Mouse (Mus musculus) splenic B cell, adult 2 months (primary cell): ENCODE measurements around the gene S100a5.
A peak's percentile ranks its signal among the peaks of the same experiment; 100 is the strongest.

Source experiments
- DNase-seq: peaks from one replicate; pipeline ENCODE4 v3.0.0-alpha.2; 2011; ENCODE audit warnings: low read depth, low spot score
- H3K27me3 ChIP-seq: 2 replicates; pipeline ENCODE4 v1.6.1; 2012; ENCODE audit warnings: mild to moderate bottlenecking, low read length, moderate library complexity, mixed read lengths; ENCODE audit not compliant: control insufficient read depth, poor library complexity, insufficient read depth, severe bottlenecking
- H3K36me3 ChIP-seq: 2 replicates; pipeline ENCODE4 v1.6.1; 2012; ENCODE audit warnings: mild to moderate bottlenecking, low read length, moderate library complexity, mixed read lengths; ENCODE audit not compliant: control insufficient read depth, poor library complexity, insufficient read depth, severe bottlenecking

Gene S100a5

DNA sequence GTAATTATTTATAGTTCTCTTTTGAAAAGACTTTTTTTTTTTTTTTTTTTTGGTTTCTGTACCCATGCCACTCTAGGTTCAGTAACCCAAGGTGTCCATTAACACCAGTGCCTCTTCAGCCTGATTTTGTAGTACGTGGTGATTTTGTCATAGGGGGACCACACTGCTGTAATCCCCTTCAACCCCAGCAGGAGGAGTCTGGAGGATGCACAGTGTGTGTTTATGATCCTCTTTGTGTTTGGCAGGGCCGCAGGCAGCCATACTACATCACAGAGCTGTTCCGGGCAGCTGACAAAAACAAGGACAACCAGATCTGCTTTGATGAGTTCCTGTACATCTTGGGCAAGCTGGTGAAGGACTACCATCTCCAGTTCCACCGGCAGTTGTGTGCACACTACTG lies 49.1 kb downstream of the S100a5 start:
- Histone ChIP-seq H3K27me3 (no peaks in the 10 kb centered on the region), H3K36me3 (no peaks in the 10 kb centered on the region)
- peak; percentile 15 for DNase-seq

DNA sequence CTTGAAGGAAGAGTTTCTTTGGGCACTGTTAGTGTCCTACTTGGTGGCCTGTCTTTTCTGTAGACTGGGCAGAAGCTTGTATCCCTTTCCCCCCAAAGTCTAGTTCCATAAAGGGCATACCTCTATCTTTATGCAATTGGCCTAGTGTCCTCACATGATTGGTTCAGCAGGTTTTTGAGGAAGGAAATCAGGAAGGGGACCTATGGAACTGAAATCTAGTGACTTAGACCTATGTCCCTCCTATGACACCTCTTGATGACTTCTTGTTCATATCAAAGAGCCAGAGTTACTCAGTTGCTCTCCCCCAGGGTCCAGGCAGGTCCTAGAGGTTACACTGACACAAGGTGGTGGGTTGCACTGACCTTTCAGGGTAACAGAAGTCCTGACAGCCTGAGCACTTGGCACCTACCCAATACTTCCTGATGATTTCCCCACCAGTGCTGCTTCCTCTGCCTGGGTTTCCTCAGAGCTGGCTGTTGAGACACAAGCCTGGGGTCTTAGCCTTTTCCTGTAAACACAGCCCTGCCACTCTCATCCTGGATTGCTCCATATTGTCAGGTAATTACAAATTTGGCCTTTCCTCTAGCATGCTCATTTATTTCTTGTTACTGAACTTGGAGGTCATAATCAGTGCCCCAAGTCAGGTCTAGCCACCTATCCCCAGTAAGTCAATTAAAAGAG lies 51.2 kb downstream of the S100a5 start:
- H3K27me3 ChIP-seq, result no peaks in the 10 kb centered on the region
- no peak for DNase-seq
- no peaks in the 10 kb centered on the region for H3K36me3 ChIP-seq
